Mouse (Mus musculus) brain, embryonic 14.5 days (tissue): ENCODE measurements around the gene Napsa.

Experiments used
- CTCF ChIP-seq: fragments of 200-500 bp; IDR thresholded peaks from 2 replicates; pipeline ENCODE4 v1.5.1; 2012; ENCODE audit warnings: inconsistent platforms, mild to moderate bottlenecking, moderate library complexity, borderline replicate concordance; ENCODE audit not compliant: insufficient read depth, insufficient read length; ENCODE audit errors: extremely low read depth
- POLR2A ChIP-seq: fragments of 200-500 bp; IDR thresholded peaks from 2 replicates; pipeline ENCODE4 v1.6.1; 2012; ENCODE audit warnings: mild to moderate bottlenecking, inconsistent platforms, borderline replicate concordance; ENCODE audit not compliant: poor library complexity, insufficient read depth, insufficient read length, severe bottlenecking; ENCODE audit errors: extremely low read depth

DNA sequence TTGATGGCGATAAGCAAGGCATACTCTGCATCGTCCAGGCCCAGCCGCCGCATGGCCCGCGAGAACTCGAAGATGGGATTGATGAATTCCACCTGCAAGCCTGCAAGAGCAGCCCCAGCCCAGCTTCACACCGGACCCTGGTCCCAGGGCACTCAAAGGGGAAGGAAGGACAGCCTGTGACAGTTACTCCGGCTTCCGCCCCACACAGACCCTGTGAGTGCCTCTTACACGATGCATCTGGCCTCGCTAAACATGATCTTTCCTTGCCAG is 21.8 kb upstream of the Napsa start:
- TF ChIP-seq CTCF (no peak), POLR2A (no peak)
